In genomic region chr8:64336546-64336945, GRCm38 (mm10) we compare ENCODE assay signal across 12 mouse cellular contexts.
"Had no signal": no experiment of that assay in that cellular context is flagged by ENCODE, and none has a peak within 500 bp of the region (broad histone marks: within the 10 kb centered on the region; RNA-seq: fewer than 3 reads in every experiment).

No protein-coding gene starts in this region.

- H3K27ac ChIP-seq: left cerebral cortex, adult 2 months; liver, embryonic 13.5 days had no signal

- H3K36me3 ChIP-seq: liver, embryonic 13.5 days had no signal

- H3K4me2 ChIP-seq: liver, embryonic 13.5 days; midbrain, embryonic 11.5 days had no signal

- H3K27me3 ChIP-seq: liver, embryonic 13.5 days had no signal

- H3K9ac ChIP-seq: liver, embryonic 13.5 days had no signal

- H3K9me3 ChIP-seq: liver, embryonic 13.5 days had no signal

- DNase-seq: kidney, postnatal 10 days; kidney, postnatal 36 days; layer of hippocampus, postnatal 36 days; liver, embryonic 13.5 days; lung, adult 2 months; lung, postnatal 14 days; lung, postnatal 4 days; midbrain, embryonic 14.5 days; thymus, adult 18-20 months; thymus, postnatal 36 days had no signal

- H3K4me3 ChIP-seq: left cerebral cortex, adult 2 months; liver, embryonic 13.5 days had no signal

- H3K4me1 ChIP-seq: liver, embryonic 13.5 days had no signal
